Mouse (Mus musculus): Measurements from ENCODE around the gene 1700023F06Rik. TPM values are rescaled to one million over a fixed set of nuclear protein-coding genes. Genes with fewer than 3 reads are reported as not detected.

1700023F06Rik gene
- polyA plus RNA-seq, 1 experiment, result 9.4 TPM

DNA sequence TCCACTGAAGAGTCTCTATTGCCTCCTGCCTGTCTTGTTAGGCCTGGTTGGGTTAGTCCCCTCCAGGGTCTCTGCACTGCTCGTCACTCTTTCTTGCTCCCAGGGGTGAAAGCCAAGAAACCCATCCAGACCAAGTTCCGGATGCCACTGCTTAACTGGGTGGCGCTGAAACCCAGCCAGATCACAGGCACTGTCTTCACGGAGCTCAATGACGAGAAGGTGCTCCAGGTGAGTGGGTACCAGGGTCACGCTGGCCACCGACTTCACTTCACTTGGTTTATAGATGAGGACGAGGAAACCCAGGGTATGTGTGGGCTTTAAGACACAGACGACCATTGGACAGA, 14.6 kb downstream of the 1700023F06Rik start:
- TF ChIP-seq CTCF (IDR thresholded peaks at IDR 0.05; ENCODE audit: borderline replicate concordance, insufficient read depth, low read depth, low read length), result no peak
- no peak for TF ChIP-seq POLR2A (IDR thresholded peaks at IDR 0.05; ENCODE audit: borderline replicate concordance, insufficient read depth, low read length)
- peak in 1 of 2 experiments; percentile 34 for DNase-seq
- H3K27me3 ChIP-seq (ENCODE audit: control insufficient read depth, insufficient read depth, low read length), result no peaks in the 10 kb centered on the region
- peak overlapping the region; percentile 68 for H3K27ac ChIP-seq (ENCODE audit: insufficient read depth, low read length)
- WGBS, result 44% methylated on average over 9 of the region's 9 CpGs
- peak overlapping the region; percentile 78 for H3K4me3 ChIP-seq (replicated peaks; ENCODE audit: insufficient read depth, low read depth, low read length)
- peaks cover 40% of the 10 kb centered on the region for H3K4me1 ChIP-seq (ENCODE audit: control insufficient read depth, insufficient read depth, low read length)

- WGBS, result 3% methylated on average over 44 of the region's 44 CpGs
- no peaks in the 10 kb centered on the region for H3K27me3 ChIP-seq (ENCODE audit: control insufficient read depth, insufficient read depth, low read length)
- DNase-seq, result peak; percentile 83 to 87
- TF ChIP-seq CTCF (IDR thresholded peaks at IDR 0.05; ENCODE audit: borderline replicate concordance, insufficient read depth, low read depth, low read length) (peak; percentile 59), POLR2A (IDR thresholded peaks at IDR 0.05; ENCODE audit: borderline replicate concordance, insufficient read depth, low read length) (peak; percentile 28; the same call in 1 of the 2 replicates)
- H3K4me1 ChIP-seq (ENCODE audit: control insufficient read depth, insufficient read depth, low read length), result peaks cover 39% of the 10 kb centered on the region
- H3K4me3 ChIP-seq (replicated peaks; ENCODE audit: insufficient read depth, low read depth, low read length), result peak overlapping the region; percentile 78
- H3K27ac ChIP-seq (ENCODE audit: insufficient read depth, low read length), result peak overlapping the region; percentile 84
Observed at GRCm38 (mm10) chr11:103192956-103193824, 15.2 kb downstream of the 1700023F06Rik start.

GRCm38 (mm10) chr11:103192230-103192955, 16.0 kb downstream of the 1700023F06Rik start:
- H3K4me1 ChIP-seq (ENCODE audit: control insufficient read depth, insufficient read depth, low read length), result peaks cover 32% of the 10 kb centered on the region
- DNase-seq, result peak; percentile 69 to 73
- 5% methylated on average over 28 of the region's 28 CpGs for WGBS
- H3K27ac ChIP-seq (ENCODE audit: insufficient read depth, low read length), result peak overlapping the region; percentile 84
- peak overlapping the region; percentile 78 for H3K4me3 ChIP-seq (replicated peaks; ENCODE audit: insufficient read depth, low read depth, low read length)
- H3K27me3 ChIP-seq (ENCODE audit: control insufficient read depth, insufficient read depth, low read length), result no peaks in the 10 kb centered on the region
- TF ChIP-seq CTCF (IDR thresholded peaks at IDR 0.05; ENCODE audit: borderline replicate concordance, insufficient read depth, low read depth, low read length) (no peak), POLR2A (IDR thresholded peaks at IDR 0.05; ENCODE audit: borderline replicate concordance, insufficient read depth, low read length) (no peak)

- TF ChIP-seq POLR2A (IDR thresholded peaks at IDR 0.05; ENCODE audit: borderline replicate concordance, insufficient read depth, low read length), result no peak
- TF ChIP-seq CTCF (IDR thresholded peaks at IDR 0.05; ENCODE audit: borderline replicate concordance, insufficient read depth, low read depth, low read length), result peak; percentile 68
- H3K4me1 ChIP-seq (ENCODE audit: control insufficient read depth, insufficient read depth, low read length), result peaks cover 4% of the 10 kb centered on the region; the same call in 1 of the 2 replicates
- H3K27me3 ChIP-seq (ENCODE audit: control insufficient read depth, insufficient read depth, low read length), result no peaks in the 10 kb centered on the region
- H3K4me3 ChIP-seq (replicated peaks; ENCODE audit: insufficient read depth, low read depth, low read length), result no peak overlapping the region
- 44% methylated on average over 2 of the region's 2 CpGs for WGBS
- peak in 1 of 2 experiments; percentile 54 for DNase-seq
- no peak overlapping the region for H3K27ac ChIP-seq (ENCODE audit: insufficient read depth, low read length)
Observed at GRCm38 (mm10) chr11:103184891-103185290, 23.5 kb downstream of the 1700023F06Rik start.

- no peaks in the 10 kb centered on the region for H3K27me3 ChIP-seq (ENCODE audit: control insufficient read depth, insufficient read depth, low read length)
- H3K4me1 ChIP-seq (ENCODE audit: control insufficient read depth, insufficient read depth, low read length), result no peaks in the 10 kb centered on the region; the same call in 1 of the 2 replicates
- no peak for DNase-seq
- no peak overlapping the region for H3K4me3 ChIP-seq (replicated peaks; ENCODE audit: insufficient read depth, low read depth, low read length)
- no peak overlapping the region for H3K27ac ChIP-seq (ENCODE audit: insufficient read depth, low read length)
- TF ChIP-seq CTCF (IDR thresholded peaks at IDR 0.05; ENCODE audit: borderline replicate concordance, insufficient read depth, low read depth, low read length), result no peak
- no peak for TF ChIP-seq POLR2A (IDR thresholded peaks at IDR 0.05; ENCODE audit: borderline replicate concordance, insufficient read depth, low read length)
- 86% methylated on average over 3 of the region's 3 CpGs for WGBS
Observed at GRCm38 (mm10) chr11:103181911-103182310, 26.4 kb downstream of the 1700023F06Rik start.

DNA sequence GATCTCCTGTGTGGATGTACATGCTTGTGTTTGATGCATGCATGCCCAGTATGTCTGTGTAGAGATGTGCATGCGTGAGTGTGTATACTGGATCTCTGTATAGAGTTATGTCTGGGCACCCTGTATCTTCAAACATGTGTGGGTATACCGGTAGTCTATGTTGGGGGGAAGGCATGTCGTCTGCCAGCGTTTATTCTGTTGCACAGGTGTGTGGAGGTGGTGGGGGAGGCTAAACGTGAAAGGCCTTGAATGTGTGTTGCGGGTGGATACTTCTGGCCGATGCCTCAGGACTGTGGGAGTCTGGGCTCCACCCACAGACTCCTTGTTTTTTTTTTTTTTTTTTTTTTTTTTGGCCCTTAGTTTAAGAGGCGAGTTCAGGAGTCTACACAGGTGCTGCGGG, 27.0 kb downstream of the 1700023F06Rik start:
- no peak for DNase-seq
- TF ChIP-seq POLR2A (IDR thresholded peaks at IDR 0.05; ENCODE audit: borderline replicate concordance, insufficient read depth, low read length) (no peak), CTCF (IDR thresholded peaks at IDR 0.05; ENCODE audit: borderline replicate concordance, insufficient read depth, low read depth, low read length) (no peak)
- H3K4me3 ChIP-seq (replicated peaks; ENCODE audit: insufficient read depth, low read depth, low read length), result no peak overlapping the region
- no peaks in the 10 kb centered on the region for H3K27me3 ChIP-seq (ENCODE audit: control insufficient read depth, insufficient read depth, low read length)
- WGBS, result 80% methylated on average over 9 of the region's 9 CpGs
- no peak overlapping the region for H3K27ac ChIP-seq (ENCODE audit: insufficient read depth, low read length)
- H3K4me1 ChIP-seq (ENCODE audit: control insufficient read depth, insufficient read depth, low read length), result no peaks in the 10 kb centered on the region; the same call in 1 of the 2 replicates

- no peaks in the 10 kb centered on the region for H3K27me3 ChIP-seq (ENCODE audit: control insufficient read depth, insufficient read depth, low read length)
- no peak overlapping the region for H3K27ac ChIP-seq (ENCODE audit: insufficient read depth, low read length)
- no peaks in the 10 kb centered on the region; the same call in 1 of the 2 replicates for H3K4me1 ChIP-seq (ENCODE audit: control insufficient read depth, insufficient read depth, low read length)
- DNase-seq, result no peak
- no peak overlapping the region for H3K4me3 ChIP-seq (replicated peaks; ENCODE audit: insufficient read depth, low read depth, low read length)
- WGBS, result 50% methylated on average over 1 of the region's 1 CpGs
- TF ChIP-seq CTCF (IDR thresholded peaks at IDR 0.05; ENCODE audit: borderline replicate concordance, insufficient read depth, low read depth, low read length) (no peak), POLR2A (IDR thresholded peaks at IDR 0.05; ENCODE audit: borderline replicate concordance, insufficient read depth, low read length) (no peak)
Observed at GRCm38 (mm10) chr11:103180426-103180825, 27.9 kb downstream of the 1700023F06Rik start.
